Mouse (Mus musculus) liver, embryonic 16.5 days (tissue): ENCODE measurements around the gene Cdk20. TPM values are rescaled to one million over a fixed set of nuclear protein-coding genes. Genes with fewer than 3 reads are reported as not detected.

ENCODE experiments used
- ATAC-seq: fragments of 200-750 bp; cut with Nextera tagmentation; 2 replicates; pipeline ENCODE4 v1.8.0; 2017; ENCODE audit warnings: low read depth, mild to moderate bottlenecking, moderate number of reproducible peaks, moderate library complexity
- H3K27ac ChIP-seq: fragments of 300-500 bp; sonication (generic); 2 replicates; pipeline ENCODE4 v1.5.1; 2014; ENCODE audit warnings: mild to moderate bottlenecking, low read length
- H3K27me3 ChIP-seq: fragments of 300-500 bp; sonication (generic); 2 replicates; pipeline ENCODE4 v1.6.1; 2014; ENCODE audit warnings: low read depth, low read length, mixed read lengths; ENCODE audit not compliant: control insufficient read depth, insufficient read depth
- H3K36me3 ChIP-seq: fragments of 300-500 bp; sonication (generic); 2 replicates; pipeline ENCODE4 v1.6.1; 2014; ENCODE audit warnings: mild to moderate bottlenecking; ENCODE audit not compliant: control insufficient read depth, insufficient read depth
- H3K4me1 ChIP-seq: fragments of 300-500 bp; sonication (generic); 2 replicates; pipeline ENCODE4 v1.6.1; 2014; ENCODE audit warnings: low read depth, low read length, mixed read lengths; ENCODE audit not compliant: control insufficient read depth
- H3K4me2 ChIP-seq: fragments of 300-500 bp; sonication (generic); 2 replicates; pipeline ENCODE4 v1.6.1; 2014; ENCODE audit warnings: low read depth, low read length, mixed read lengths
- H3K4me3 ChIP-seq: fragments of 300-500 bp; sonication (generic); 2 replicates; pipeline ENCODE4 v1.5.1; 2014; ENCODE audit warnings: low read depth, mild to moderate bottlenecking, low read length
- H3K9ac ChIP-seq: fragments of 300-500 bp; sonication (generic); 2 replicates; pipeline ENCODE4 v1.6.1; 2014; ENCODE audit warnings: low read depth, low read length
- H3K9me3 ChIP-seq: fragments of 300-500 bp; sonication (generic); replicated peaks from 2 replicates; pipeline ENCODE4 v1.6.1; 2016; ENCODE audit warnings: low read length; ENCODE audit not compliant: control insufficient read depth
- WGBS: fragments of 180-500 bp; shearing (Covaris S2); extraction: QIAGEN DNeasy Blood & Tissue Kit; methylation state at CpG from one replicate; pipeline ENCODE4 v1.1.7; 2014; ENCODE audit not compliant: insufficient replicate concordance; 5-methylcytosine and 5-hydroxymethylcytosine counted together
- polyA plus RNA-seq: library from polyadenylated mRNA; unstranded; fragments of >200 nt; fragmentation: Nextera tagmentation; extraction: Ambion mirVana; gene quantifications from 2 replicates; pipeline ENCODE4 v1.2.1, GENCODE M21; 2015

Gene Cdk20
- 4.1 and 4.9 TPM in 2 replicates for polyA plus RNA-seq

- Histone ChIP-seq H3K4me3 (peak within 1 kb of the TSS; percentile 85), H3K9ac (peak within 1 kb of the TSS; percentile 69), H3K36me3 (no peaks in the 10 kb centered on the region), H3K9me3 (no peaks in the 10 kb centered on the region), H3K27ac (peak within 1 kb of the TSS; percentile 89), H3K27me3 (no peaks in the 10 kb centered on the region), H3K4me1 (peaks cover 10% of the 10 kb centered on the region), H3K4me2 (peak within 1 kb of the TSS; percentile 98)
- WGBS, result under 1% methylated on average over 57 of the region's 57 CpGs
- ATAC-seq, result peak; percentile 98
These were observed at the start of gene Cdk20 for GRCm38 (mm10) chr13:64432017-64432995. Gene Cdk20 (plus strand): TSS chr13:64432314.

- Histone ChIP-seq H3K27me3 (no peaks in the 10 kb centered on the region), H3K4me2 (no peak overlapping the region), H3K4me1 (no peaks in the 10 kb centered on the region; the same call in 1 of the 2 replicates), H3K27ac (no peak overlapping the region), H3K9ac (no peak overlapping the region), H3K36me3 (no peaks in the 10 kb centered on the region), H3K9me3 (no peaks in the 10 kb centered on the region), H3K4me3 (no peak overlapping the region)
- no peak for ATAC-seq
- 47% methylated on average over 3 of the region's 3 CpGs for WGBS
These were observed 47.2 kb upstream of the Cdk20 start for GRCm38 (mm10) chr13:64384937-64385336.

- 16% methylated on average over 2 of the region's 2 CpGs for WGBS
These were observed 46.1 kb upstream of the Cdk20 start for GRCm38 (mm10) chr13:64386048-64386447.

GRCm38 (mm10) chr13:64388415-64388814 lies 43.7 kb upstream of the Cdk20 start:
- Histone ChIP-seq H3K4me2 (no peak overlapping the region), H3K4me3 (no peak overlapping the region), H3K27me3 (no peaks in the 10 kb centered on the region), H3K9me3 (no peaks in the 10 kb centered on the region), H3K9ac (no peak overlapping the region), H3K36me3 (no peaks in the 10 kb centered on the region), H3K27ac (no peak overlapping the region), H3K4me1 (no peaks in the 10 kb centered on the region; the same call in 1 of the 2 replicates)
- no peak for ATAC-seq
- 56% methylated on average over 4 of the region's 4 CpGs for WGBS

More at GRCm38 (mm10) chr13:64386048-64386447, 46.1 kb upstream of the Cdk20 start:
- Histone ChIP-seq H3K4me2 (no peak overlapping the region), H3K27ac (peak overlapping the region; percentile 64), H3K4me1 (no peaks in the 10 kb centered on the region; the same call in 1 of the 2 replicates), H3K36me3 (no peaks in the 10 kb centered on the region), H3K9ac (no peak overlapping the region), H3K9me3 (no peaks in the 10 kb centered on the region), H3K27me3 (no peaks in the 10 kb centered on the region), H3K4me3 (no peak overlapping the region)
- peak; percentile 95 for ATAC-seq

DNA sequence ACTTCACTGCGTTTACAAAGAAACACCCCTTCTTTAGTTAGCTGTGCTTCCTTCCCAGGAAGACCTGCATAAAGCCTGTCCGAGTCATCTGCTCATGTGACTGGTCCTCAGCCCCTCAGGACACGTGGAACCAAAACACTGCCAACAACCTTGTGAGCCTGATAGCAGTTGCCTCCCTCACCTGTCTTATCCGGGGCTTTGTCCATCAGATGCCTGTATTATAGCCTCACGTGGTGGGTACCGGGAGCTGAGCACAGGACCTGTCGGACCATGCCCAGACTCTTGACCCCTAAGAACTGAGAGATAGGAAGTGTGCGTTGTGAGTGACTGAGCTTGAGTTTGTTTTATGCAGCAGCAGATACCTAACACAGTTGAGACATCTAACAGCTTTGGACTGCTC lies 35.1 kb upstream of the Cdk20 start:
- no peak overlapping the region for H3K9ac ChIP-seq
- no peak overlapping the region for H3K4me2 ChIP-seq
- ATAC-seq, result no peak
- H3K4me1 ChIP-seq, result peaks cover 3% of the 10 kb centered on the region
- no peak overlapping the region for H3K4me3 ChIP-seq
- H3K9me3 ChIP-seq, result no peaks in the 10 kb centered on the region
- H3K27ac ChIP-seq, result no peak overlapping the region
- no peaks in the 10 kb centered on the region for H3K27me3 ChIP-seq
- 49% methylated on average over 8 of the region's 8 CpGs for WGBS
- no peaks in the 10 kb centered on the region for H3K36me3 ChIP-seq

GRCm38 (mm10) chr13:64398065-64398464 lies 34.0 kb upstream of the Cdk20 start:
- Histone ChIP-seq H3K9me3 (no peaks in the 10 kb centered on the region), H3K4me2 (no peak overlapping the region), H3K4me1 (peaks cover 13% of the 10 kb centered on the region), H3K27ac (no peak overlapping the region), H3K27me3 (no peaks in the 10 kb centered on the region), H3K9ac (no peak overlapping the region), H3K4me3 (no peak overlapping the region), H3K36me3 (no peaks in the 10 kb centered on the region)
- ATAC-seq, result peak; percentile 25; the same call in 1 of the 2 replicates
- 91% methylated on average over 1 of the region's 1 CpGs for WGBS

- Histone ChIP-seq H3K4me1 (peaks cover 13% of the 10 kb centered on the region), H3K36me3 (no peaks in the 10 kb centered on the region), H3K4me2 (no peak overlapping the region), H3K27me3 (no peaks in the 10 kb centered on the region), H3K9ac (no peak overlapping the region), H3K4me3 (no peak overlapping the region), H3K9me3 (no peaks in the 10 kb centered on the region), H3K27ac (no peak overlapping the region)
- 31% methylated on average over 3 of the region's 3 CpGs for WGBS
- ATAC-seq, result no peak
These were observed 32.2 kb upstream of the Cdk20 start for GRCm38 (mm10) chr13:64399906-64400305.

- Histone ChIP-seq H3K27ac (peak overlapping the region; percentile 79), H3K4me1 (peaks cover 13% of the 10 kb centered on the region), H3K36me3 (no peaks in the 10 kb centered on the region), H3K4me3 (no peak overlapping the region), H3K27me3 (no peaks in the 10 kb centered on the region), H3K9me3 (no peaks in the 10 kb centered on the region), H3K4me2 (no peak overlapping the region), H3K9ac (no peak overlapping the region)
- WGBS, result 55% methylated on average over 7 of the region's 7 CpGs
- ATAC-seq, result peak; percentile 71
These were observed 31.2 kb upstream of the Cdk20 start for GRCm38 (mm10) chr13:64400801-64401361.

DNA sequence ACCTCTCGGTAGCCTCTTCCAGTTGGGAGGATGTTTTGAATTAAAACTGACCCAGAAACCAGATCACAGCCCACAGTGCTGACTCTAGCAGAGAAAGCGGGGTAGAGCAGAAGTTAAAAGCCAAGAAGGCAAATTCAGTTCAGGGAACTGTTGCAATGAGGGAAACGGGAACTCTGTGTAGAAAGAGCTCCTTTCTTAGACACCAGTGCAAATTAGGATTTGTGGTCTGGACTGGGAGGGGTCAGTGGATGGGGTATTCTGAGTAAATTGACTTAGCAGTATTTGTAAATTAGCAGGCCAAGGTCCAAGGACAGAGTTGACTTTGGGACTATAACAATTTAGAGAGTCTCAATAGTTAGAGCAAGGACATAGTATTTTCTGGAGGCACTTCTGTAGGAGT lies 30.1 kb upstream of the Cdk20 start:
- no peaks in the 10 kb centered on the region for H3K9me3 ChIP-seq
- 12% methylated on average over 3 of the region's 3 CpGs for WGBS
- H3K27me3 ChIP-seq, result no peaks in the 10 kb centered on the region
- no peaks in the 10 kb centered on the region for H3K36me3 ChIP-seq
- H3K4me1 ChIP-seq, result peaks cover 13% of the 10 kb centered on the region
- peak overlapping the region; percentile 35 for H3K4me2 ChIP-seq
- H3K9ac ChIP-seq, result 0 out of 2 replicates have a peak overlapping the region, but pooled peaks have one; percentile 29
- peak; percentile 26 for ATAC-seq
- no peak overlapping the region; the same call in 1 of the 2 replicates for H3K4me3 ChIP-seq
- H3K27ac ChIP-seq, result peak overlapping the region; percentile 79
